Mouse (Mus musculus) small intestine, adult 2 months (tissue): ENCODE results near the gene Tenm3.

Experiments
- CTCF ChIP-seq: fragments of 200-500 bp; IDR thresholded peaks from 2 replicates; pipeline ENCODE4 v1.5.1; 2012; ENCODE audit warnings: low read depth, mild to moderate bottlenecking, control low read depth, inconsistent platforms, low read length, moderate library complexity, mixed read lengths; ENCODE audit not compliant: insufficient replicate concordance, insufficient read length; ENCODE audit errors: extremely low read depth
- POLR2A ChIP-seq: fragments of 200-500 bp; IDR thresholded peaks from 2 replicates; pipeline ENCODE4 v1.6.1; 2012; ENCODE audit warnings: low read depth, mild to moderate bottlenecking, control low read depth, inconsistent platforms, low read length, moderate library complexity

DNA sequence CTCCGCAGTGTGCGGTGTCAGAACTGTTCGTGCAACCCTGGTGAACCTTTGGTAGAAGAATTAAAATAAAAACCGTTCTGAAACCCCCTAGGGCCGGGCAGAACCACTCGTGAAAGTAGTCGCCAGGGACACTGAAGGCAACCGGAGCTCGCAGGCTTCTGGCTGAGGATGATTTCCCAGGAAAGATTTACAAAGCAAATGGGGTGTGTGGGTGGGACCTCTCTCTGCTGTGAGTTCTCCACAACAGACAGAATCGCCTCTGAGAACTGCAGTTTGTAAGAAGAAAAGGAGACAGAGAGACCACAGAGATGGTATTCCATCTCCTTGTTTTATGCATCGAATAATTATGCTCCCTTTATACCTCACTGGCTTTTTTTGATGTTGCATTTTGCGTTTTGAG lies 122.4 kb downstream of the Tenm3 start:
- no peak for TF ChIP-seq CTCF
- TF ChIP-seq POLR2A: no peak
